Mouse (Mus musculus): ENCODE measurements around the gene Plscr2. TPM values are rescaled to one million over a fixed set of nuclear protein-coding genes. Genes with fewer than 3 reads are reported as not detected.

The Plscr2 gene
- polyA plus RNA-seq, 1 experiment, result not detected

- H3K27ac ChIP-seq (ENCODE audit: insufficient read depth, low read depth, low read length), result no peak overlapping the region
- TF ChIP-seq CTCF (IDR thresholded peaks at IDR 0.05; ENCODE audit: insufficient read depth, low read depth, low read length), result no peak
- no peak for TF ChIP-seq POLR2A (IDR thresholded peaks at IDR 0.05; ENCODE audit: insufficient read depth, low read depth, low read length)
- H3K4me3 ChIP-seq (ENCODE audit: insufficient read depth, low read depth, low read length), result no peak overlapping the region
- H3K4me1 ChIP-seq (ENCODE audit: control insufficient read depth, insufficient read depth, low read length), result no peaks in the 10 kb centered on the region
- 89% methylated on average over 4 of the region's 4 CpGs for WGBS
Observed at GRCm38 (mm10) chr9:92326813-92327212, 51.4 kb downstream of the Plscr2 start.

- Histone ChIP-seq H3K4me3 (ENCODE audit: insufficient read depth, low read depth, low read length) (no peak overlapping the region), H3K4me1 (ENCODE audit: control insufficient read depth, insufficient read depth, low read length) (no peaks in the 10 kb centered on the region), H3K27ac (ENCODE audit: insufficient read depth, low read depth, low read length) (no peak overlapping the region)
- WGBS, result 98% methylated on average over 4 of the region's 4 CpGs
- TF ChIP-seq POLR2A (IDR thresholded peaks at IDR 0.05; ENCODE audit: insufficient read depth, low read depth, low read length), result no peak
Observed at GRCm38 (mm10) chr9:92331383-92331782, 56.0 kb downstream of the Plscr2 start.

- no peak for TF ChIP-seq POLR2A (IDR thresholded peaks at IDR 0.05; ENCODE audit: insufficient read depth, low read depth, low read length)
- TF ChIP-seq CTCF (IDR thresholded peaks at IDR 0.05; ENCODE audit: insufficient read depth, low read depth, low read length), result no peak
- no peak overlapping the region for H3K4me3 ChIP-seq (ENCODE audit: insufficient read depth, low read depth, low read length)
- WGBS, result 98% methylated on average over 10 of the region's 10 CpGs
- H3K4me1 ChIP-seq (ENCODE audit: control insufficient read depth, insufficient read depth, low read length), result no peaks in the 10 kb centered on the region
- no peak overlapping the region for H3K27ac ChIP-seq (ENCODE audit: insufficient read depth, low read depth, low read length)
Observed at GRCm38 (mm10) chr9:92334845-92335244, 59.4 kb downstream of the Plscr2 start.

- 91% methylated on average over 6 of the region's 6 CpGs for WGBS
- H3K27ac ChIP-seq (ENCODE audit: insufficient read depth, low read depth, low read length), result no peak overlapping the region
- no peaks in the 10 kb centered on the region for H3K4me1 ChIP-seq (ENCODE audit: control insufficient read depth, insufficient read depth, low read length)
- no peak overlapping the region for H3K4me3 ChIP-seq (ENCODE audit: insufficient read depth, low read depth, low read length)
- no peak for TF ChIP-seq CTCF (IDR thresholded peaks at IDR 0.05; ENCODE audit: insufficient read depth, low read depth, low read length)
- no peak for TF ChIP-seq POLR2A (IDR thresholded peaks at IDR 0.05; ENCODE audit: insufficient read depth, low read depth, low read length)
Observed at GRCm38 (mm10) chr9:92335277-92335818, 59.9 kb downstream of the Plscr2 start.

- H3K4me3 ChIP-seq (ENCODE audit: insufficient read depth, low read depth, low read length), result no peak overlapping the region
- H3K4me1 ChIP-seq (ENCODE audit: control insufficient read depth, insufficient read depth, low read length), result no peaks in the 10 kb centered on the region
- 100% methylated on average over 1 of the region's 1 CpGs for WGBS
- TF ChIP-seq POLR2A (IDR thresholded peaks at IDR 0.05; ENCODE audit: insufficient read depth, low read depth, low read length), result no peak
- no peak for TF ChIP-seq CTCF (IDR thresholded peaks at IDR 0.05; ENCODE audit: insufficient read depth, low read depth, low read length)
- H3K27ac ChIP-seq (ENCODE audit: insufficient read depth, low read depth, low read length), result no peak overlapping the region
Observed at GRCm38 (mm10) chr9:92337063-92337462, 61.7 kb downstream of the Plscr2 start.

- Histone ChIP-seq H3K4me1 (ENCODE audit: control insufficient read depth, insufficient read depth, low read length) (no peaks in the 10 kb centered on the region), H3K4me3 (ENCODE audit: insufficient read depth, low read depth, low read length) (no peak overlapping the region), H3K27ac (ENCODE audit: insufficient read depth, low read depth, low read length) (no peak overlapping the region)
- TF ChIP-seq CTCF (IDR thresholded peaks at IDR 0.05; ENCODE audit: insufficient read depth, low read depth, low read length), result no peak
- TF ChIP-seq POLR2A (IDR thresholded peaks at IDR 0.05; ENCODE audit: insufficient read depth, low read depth, low read length), result no peak
- WGBS, result 84% methylated on average over 3 of the region's 3 CpGs
Observed at GRCm38 (mm10) chr9:92337661-92338060, 62.3 kb downstream of the Plscr2 start.

GRCm38 (mm10) chr9:92338954-92339353 lies 63.6 kb downstream of the Plscr2 start:
- H3K27ac ChIP-seq (ENCODE audit: insufficient read depth, low read depth, low read length), result no peak overlapping the region
- no peak for TF ChIP-seq CTCF (IDR thresholded peaks at IDR 0.05; ENCODE audit: insufficient read depth, low read depth, low read length)
- TF ChIP-seq POLR2A (IDR thresholded peaks at IDR 0.05; ENCODE audit: insufficient read depth, low read depth, low read length), result no peak
- no peaks in the 10 kb centered on the region for H3K4me1 ChIP-seq (ENCODE audit: control insufficient read depth, insufficient read depth, low read length)
- 90% methylated on average over 1 of the region's 1 CpGs for WGBS
- H3K4me3 ChIP-seq (ENCODE audit: insufficient read depth, low read depth, low read length), result no peak overlapping the region

Other genes starting within 250 kb of the Plscr2 start
- not detected in 2 replicates for gene Plscr5, start 82.7 kb upstream of the Plscr2 start, polyA plus RNA-seq (2012; ENCODE audit: insufficient read depth, insufficient read length, low replicate concordance, missing spikeins)
- gene Plscr1, start 25.9 kb upstream of the Plscr2 start, polyA plus RNA-seq (2012; ENCODE audit: insufficient read depth, insufficient read length, low replicate concordance, missing spikeins), result not detected in 2 replicates
- not detected in 2 replicates for gene 1700057G04Rik, start 33.8 kb downstream of the Plscr2 start, polyA plus RNA-seq (2012; ENCODE audit: insufficient read depth, insufficient read length, low replicate concordance, missing spikeins)
- not detected in 2 replicates for gene Plscr4, start 181.8 kb downstream of the Plscr2 start, polyA plus RNA-seq (2012; ENCODE audit: insufficient read depth, insufficient read length, low replicate concordance, missing spikeins)